ENCODE assay signal across 28 mouse cellular contexts in genomic region chr9:9705180-9705579, GRCm38 (mm10).
"Had no signal": no experiment of that assay in that cellular context is flagged by ENCODE, and none has a peak within 500 bp of the region (broad histone marks: within the 10 kb centered on the region; RNA-seq: fewer than 3 reads in every experiment).

No protein-coding gene starts in this region.

- H3K4me3 ChIP-seq: embryonic facial prominence, embryonic 10.5 days; embryonic facial prominence, embryonic 12.5 days; embryonic facial prominence, embryonic 13.5 days; embryonic facial prominence, embryonic 15.5 days; erythroblast, embryonic 14.5 days; forebrain, embryonic 10.5 days; forebrain, embryonic 12.5 days; forebrain, embryonic 13.5 days; forebrain, embryonic 15.5 days; gastrocnemius, adult 2 months had no signal

- H3K36me3 ChIP-seq: embryonic facial prominence, embryonic 10.5 days; embryonic facial prominence, embryonic 12.5 days; embryonic facial prominence, embryonic 13.5 days; embryonic facial prominence, embryonic 15.5 days; forebrain, embryonic 10.5 days; forebrain, embryonic 12.5 days; forebrain, embryonic 15.5 days had no signal

- H3K27ac ChIP-seq: embryonic facial prominence, embryonic 10.5 days; embryonic facial prominence, embryonic 12.5 days; embryonic facial prominence, embryonic 13.5 days; embryonic facial prominence, embryonic 15.5 days; forebrain, embryonic 10.5 days; forebrain, embryonic 12.5 days; forebrain, embryonic 13.5 days; forebrain, embryonic 15.5 days; gastrocnemius, adult 2 months had no signal

- ATAC-seq: forebrain, embryonic 13.5 days; forebrain, embryonic 14.5 days; forebrain, embryonic 15.5 days; forebrain, embryonic 16.5 days; forebrain, postnatal 0 days had no signal

- H3K27me3 ChIP-seq: embryonic facial prominence, embryonic 12.5 days; embryonic facial prominence, embryonic 13.5 days; embryonic facial prominence, embryonic 15.5 days; forebrain, embryonic 12.5 days; forebrain, embryonic 13.5 days; forebrain, embryonic 15.5 days had no signal

- H3K9ac ChIP-seq: embryonic facial prominence, embryonic 12.5 days; embryonic facial prominence, embryonic 13.5 days; embryonic facial prominence, embryonic 15.5 days; forebrain, embryonic 12.5 days; forebrain, embryonic 13.5 days; forebrain, embryonic 15.5 days; forebrain, postnatal 0 days had no signal

- H3K9me3 ChIP-seq: embryonic facial prominence, embryonic 10.5 days; embryonic facial prominence, embryonic 12.5 days; embryonic facial prominence, embryonic 13.5 days; embryonic facial prominence, embryonic 15.5 days; forebrain, embryonic 10.5 days; forebrain, embryonic 12.5 days; forebrain, embryonic 13.5 days; forebrain, embryonic 15.5 days had no signal

- H3K4me1 ChIP-seq: embryonic facial prominence, embryonic 10.5 days; embryonic facial prominence, embryonic 12.5 days; embryonic facial prominence, embryonic 13.5 days; embryonic facial prominence, embryonic 15.5 days; forebrain, embryonic 10.5 days; forebrain, embryonic 12.5 days had no signal

- H3K4me2 ChIP-seq: embryonic facial prominence, embryonic 12.5 days; embryonic facial prominence, embryonic 13.5 days; embryonic facial prominence, embryonic 15.5 days; forebrain, embryonic 12.5 days; forebrain, embryonic 13.5 days; forebrain, embryonic 15.5 days had no signal

- DNase-seq: cerebellum, adult 2 months; cerebellum, adult 8-10 months; cerebellum, adult 9-10 months; cerebellum, adult 9-11 months; cerebellum, postnatal 10 days; cerebellum, postnatal 14 days; cerebellum, postnatal 25 days; cerebellum, postnatal 36 days; embryo, embryonic 11 days; forebrain, postnatal 0 days; gastrocnemius, adult 2 months; gastrocnemius, postnatal 10 days; gastrocnemius, postnatal 14 days; gastrocnemius, postnatal 25 days; gastrocnemius, postnatal 36 days; heart, adult 11 months; heart, adult 18-20 months had no signal
